Mouse (Mus musculus): ENCODE results near the gene Sap30. TPM values are rescaled to one million over a fixed set of nuclear protein-coding genes. Genes with fewer than 3 reads are reported as not detected.

The Sap30 gene
- total RNA-seq, 4 experiments from 2014 or later, result 13.2 to 15.6 (median 14.3) TPM

- DNase-seq (ENCODE audit: low spot score), result no peak
These were observed 46.1 kb downstream of the Sap30 start for GRCm38 (mm10) chr8:57441556-57441955.

- no peak for DNase-seq (ENCODE audit: low spot score)
These were observed 46.5 kb downstream of the Sap30 start for GRCm38 (mm10) chr8:57441131-57441530.

GRCm38 (mm10) chr8:57436437-57436796 is 51.2 kb downstream of the Sap30 start:
- no peak for DNase-seq (ENCODE audit: low spot score)

GRCm38 (mm10) chr8:57435768-57436436 is 51.8 kb downstream of the Sap30 start:
- DNase-seq (ENCODE audit: low spot score), result no peak

- DNase-seq (ENCODE audit: low spot score), result no peak
These were observed 54.9 kb downstream of the Sap30 start for GRCm38 (mm10) chr8:57432802-57433201.

Other genes with a start within 250 kb of the Sap30 start
- 10 to 100 TPM; 43.0 to 58.5 (median 52.6) TPM for gene Hand2, start 166.9 kb downstream of the Sap30 start, total RNA-seq (2022)
- gene Scrg1, start 31.9 kb downstream of the Sap30 start, total RNA-seq (2022), result not detected
- 10 to 100 TPM; 14.2 to 17.3 (median 14.8) TPM for gene Hmgb2, start 24.0 kb upstream of the Sap30 start, total RNA-seq (2022)
- gene Galnt7, start 165.2 kb upstream of the Sap30 start, total RNA-seq (2022), result 1 to 10 TPM; 3.9 to 5.2 (median 4.9) TPM

Measured in heart, adult 8-10 months (tissue).